Mouse (Mus musculus) stomach, postnatal 0 days (tissue): ENCODE results near the gene Flywch2.

ENCODE experiments used
- CTCF ChIP-seq: IDR thresholded peaks from 2 replicates; pipeline ENCODE4 v1.5.1; 2016; ENCODE audit warnings: antibody characterized with exemption, low read depth, mild to moderate bottlenecking, moderate library complexity
- EP300 ChIP-seq: optimal IDR thresholded peaks from 2 replicates; pipeline ENCODE3; 2016; ENCODE audit warnings: antibody characterized with exemption

DNA sequence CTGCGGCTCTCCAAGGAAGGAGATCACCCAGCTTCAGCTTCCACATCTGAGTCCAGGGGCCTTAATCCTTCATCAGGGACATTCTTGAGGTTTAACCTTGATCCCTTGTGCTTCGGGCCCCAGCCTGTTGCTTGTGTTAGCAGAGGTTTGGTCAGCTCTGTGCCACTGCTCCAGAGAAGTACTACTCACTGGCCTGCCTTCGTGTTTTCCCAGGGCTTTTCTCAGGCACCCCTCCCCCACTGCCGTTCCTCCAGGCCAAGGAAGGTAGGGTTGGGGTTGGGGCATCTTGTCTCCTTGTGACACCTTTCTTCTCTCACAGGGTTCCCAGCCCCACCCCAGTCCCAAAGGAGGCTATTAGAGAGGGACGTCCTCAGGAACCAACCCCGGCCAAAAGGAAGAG, 36.2 kb upstream of the Flywch2 start:
- TF ChIP-seq CTCF (no peak), EP300 (no peak)
